9 mouse cellular contexts compared by ENCODE assay signal in genomic region chr4:47050642-47051381, GRCm38 (mm10). TPM values are rescaled to one million over a fixed set of nuclear protein-coding genes. Genes with fewer than 3 reads are reported as not detected.
A peak's percentile ranks its signal among the peaks of the same experiment; 100 is the strongest.
DNase-seq lines count a peak whose midpoint lies in the region; ATAC-seq lines count a peak whose summit lies in the region.
"Had no signal": no experiment of that assay in that cellular context is flagged by ENCODE, and none has a peak within 500 bp of the region (broad histone marks: within the 10 kb centered on the region; RNA-seq: fewer than 3 reads in every experiment).

No protein-coding gene starts in this region.

- H3K9me3 ChIP-seq in midbrain, embryonic 14.5 days (ENCODE audit: control insufficient read depth, low read length): no peaks in the 10 kb centered on the region

- no peak overlapping the region for H3K9ac ChIP-seq in midbrain, embryonic 14.5 days (replicated peaks; ENCODE audit: low read length)

- H3K27ac ChIP-seq in midbrain, embryonic 14.5 days (replicated peaks; ENCODE audit: low read depth, low read length): no peak overlapping the region
- H3K27ac ChIP-seq: macrophage had no signal

- ATAC-seq in erythroblast, adult 5-6 weeks (replicated peaks; ENCODE audit: low FRiP score, poor library complexity, severe bottlenecking): 0 out of 2 replicates have a peak, but pooled peaks have one; percentile 36
- ATAC-seq in midbrain, embryonic 14.5 days (ENCODE audit: low FRiP score, low TSS enrichment): 0 out of 2 replicates have a peak, but pooled peaks have one; percentile 31

- peaks cover 7% of the 10 kb centered on the region; the same call in 1 of the 2 replicates for H3K4me1 ChIP-seq in midbrain, embryonic 14.5 days (ENCODE audit: control insufficient read depth, insufficient read depth, low read length)

- WGBS in midbrain, embryonic 14.5 days: 25% methylated on average over 10 of the region's 10 CpGs

- H3K4me3 ChIP-seq in midbrain, embryonic 14.5 days (replicated peaks; ENCODE audit: low read depth, low read length): no peak overlapping the region

- peak; percentile 37 for DNase-seq in embryo, embryonic 10 days (ENCODE audit: low spot score)
- no peak for DNase-seq in embryo, embryonic 10.5 days (ENCODE audit: low spot score)
- DNase-seq in kidney, adult 8-10 months: peak; percentile 84 to 90
- no peak for DNase-seq in midbrain, embryonic 14.5 days
- DNase-seq in right cerebral cortex, postnatal 36 days (ENCODE audit: low spot score in 2 of 2): no peak
- DNase-seq in adrenal gland, adult 8-10 months: no peak
- no peak for DNase-seq in cerebellum, postnatal 10 days

- H3K36me3 ChIP-seq in midbrain, embryonic 14.5 days (ENCODE audit: control insufficient read depth, insufficient read depth, low read length): no peaks in the 10 kb centered on the region

- H3K4me2 ChIP-seq in midbrain, embryonic 14.5 days (ENCODE audit: low read length): no peak overlapping the region

- no peaks in the 10 kb centered on the region for H3K27me3 ChIP-seq in midbrain, embryonic 14.5 days (ENCODE audit: control insufficient read depth, insufficient read depth, low read length)

RNA-seq across cellular contexts. Expression of gene Anks6, which starts 6.4 kb away (rescaled TPM):
- total RNA-seq in erythroblast, adult 5-6 weeks (2015; ENCODE audit: low replicate concordance): not detected in 2 replicates
- total RNA-seq in erythroblast, adult 5-6 weeks (2017; ENCODE audit: low replicate concordance): not detected in 2 replicates
- 5.3 and 6.0 TPM in 2 replicates for polyA plus RNA-seq in midbrain, embryonic 14.5 days (2014; fragmentation: Nextera tagmentation; extraction: Ambion mirVana)
- total RNA-seq in adrenal gland, adult 8-10 months (2022): 10 to 100 TPM in 1 of 4 experiments, 1 to 10 TPM in 3; 5.8 to 11.6 (median 8.2) TPM

RNA-seq across cellular contexts. Expression of gene Galnt12, which starts 40.9 kb away (rescaled TPM):
- not detected in 2 replicates for total RNA-seq in erythroblast, adult 5-6 weeks (2015; ENCODE audit: low replicate concordance)
- not detected in 2 replicates for total RNA-seq in erythroblast, adult 5-6 weeks (2017; ENCODE audit: low replicate concordance)
- 1.8 and 3.1 TPM in 2 replicates for polyA plus RNA-seq in midbrain, embryonic 14.5 days (2014; fragmentation: Nextera tagmentation; extraction: Ambion mirVana)
- total RNA-seq in adrenal gland, adult 8-10 months (2022): 1 to 10 TPM in 2 of 4 experiments, under 1 TPM in 2; 0.67 to 1.3 (median 0.98) TPM

RNA-seq across cellular contexts. Expression of gene Gabbr2, which starts 59.1 kb away (rescaled TPM):
- not detected in 2 replicates for total RNA-seq in erythroblast, adult 5-6 weeks (2015; ENCODE audit: low replicate concordance)
- 0.17 and 1.3 TPM in 2 replicates for total RNA-seq in erythroblast, adult 5-6 weeks (2017; ENCODE audit: low replicate concordance)
- polyA plus RNA-seq in midbrain, embryonic 14.5 days (2014; fragmentation: Nextera tagmentation; extraction: Ambion mirVana): 8.6 and 10.7 TPM in 2 replicates
- under 1 TPM; 0.31 to 0.52 (median 0.39) TPM for total RNA-seq in adrenal gland, adult 8-10 months (2022)

Comparison
In these comparisons a context has a peak if more than half of its experiments do, and no peak if none do; other contexts are left out.
1. DNase-seq: peak in embryo, embryonic 10 days (single experiment) and kidney, adult 8-10 months (2 of 2); none in embryo, embryonic 10.5 days (single experiment), midbrain, embryonic 14.5 days (single experiment), right cerebral cortex, postnatal 36 days (0 of 2), adrenal gland, adult 8-10 months (single experiment) and cerebellum, postnatal 10 days (0 of 2).
2. RNA of gene Anks6, which starts 6.4 kb away (total RNA-seq): 5.8 to 11.6 TPM in adrenal gland, adult 8-10 months; not detected in erythroblast, adult 5-6 weeks; every median in the first group is over 4 times any median in the second.